Mouse (Mus musculus) layer of hippocampus, postnatal 14 days (tissue): ENCODE measurements around the gene Il17ra. TPM values are rescaled to one million over a fixed set of nuclear protein-coding genes. Genes with fewer than 3 reads are reported as not detected.

Experiments
- DNase-seq, 2 experiments: peaks; one replicate each; pipeline ENCODE4 v3.0.0; 2021 to 2022; ENCODE audit warnings: low spot score in 2 of 2, mixed read lengths in 1 of 2
- total RNA-seq, 2 experiments: library from RNA; stranded (reverse); gene quantifications; 2 replicates each; pipeline ENCODE4 v1.2.3; 2021

The Il17ra gene
- total RNA-seq, 2 experiments from 2014 or later: 5.0 to 6.6 TPM

GRCm38 (mm10) chr6:120470666-120471065, 7.6 kb downstream of the Il17ra start:
- no peak for DNase-seq

- no peak for DNase-seq
These were observed 9.0 kb downstream of the Il17ra start for GRCm38 (mm10) chr6:120471991-120472441.

- no peak for DNase-seq
These were observed 9.6 kb downstream of the Il17ra start for GRCm38 (mm10) chr6:120472455-120473140.

- DNase-seq: no peak
These were observed 10.4 kb downstream of the Il17ra start for GRCm38 (mm10) chr6:120473427-120473826.

- DNase-seq: no peak
These were observed 12.2 kb downstream of the Il17ra start for GRCm38 (mm10) chr6:120475288-120475687.

- no peak for DNase-seq
These were observed 16.3 kb downstream of the Il17ra start for GRCm38 (mm10) chr6:120479302-120479701.

GRCm38 (mm10) chr6:120480361-120480760, 17.3 kb downstream of the Il17ra start:
- DNase-seq: no peak

GRCm38 (mm10) chr6:120481538-120481937, 18.5 kb downstream of the Il17ra start:
- DNase-seq: no peak

- DNase-seq: no peak
These were observed 19.0 kb downstream of the Il17ra start for GRCm38 (mm10) chr6:120482021-120482420.

GRCm38 (mm10) chr6:120482756-120483155, 19.7 kb downstream of the Il17ra start:
- DNase-seq: no peak

GRCm38 (mm10) chr6:120483211-120483626, 20.2 kb downstream of the Il17ra start:
- DNase-seq: no peak

- no peak for DNase-seq
These were observed 22.0 kb downstream of the Il17ra start for GRCm38 (mm10) chr6:120485038-120485437.

- DNase-seq: no peak
These were observed 23.0 kb downstream of the Il17ra start for GRCm38 (mm10) chr6:120486051-120486510.

- no peak for DNase-seq
These were observed 25.6 kb downstream of the Il17ra start for GRCm38 (mm10) chr6:120488647-120489046.

- DNase-seq: no peak
These were observed 26.4 kb downstream of the Il17ra start for GRCm38 (mm10) chr6:120489461-120489860.

GRCm38 (mm10) chr6:120491064-120491463, 28.0 kb downstream of the Il17ra start:
- DNase-seq: no peak

- DNase-seq: no peak
These were observed 28.9 kb downstream of the Il17ra start for GRCm38 (mm10) chr6:120491862-120492498.

- DNase-seq: no peak
These were observed 29.7 kb downstream of the Il17ra start for GRCm38 (mm10) chr6:120492499-120493373.

GRCm38 (mm10) chr6:120493374-120494181, 30.5 kb downstream of the Il17ra start, which contains the start of gene Tmem121b:
Tmem121b (minus strand) TSS chr6:120493807.
- peak; percentile 85 to 93 for DNase-seq

GRCm38 (mm10) chr6:120496544-120496943, 33.5 kb downstream of the Il17ra start:
- DNase-seq: no peak

- no peak for DNase-seq
These were observed 41.0 kb downstream of the Il17ra start for GRCm38 (mm10) chr6:120504051-120504450.
